8 mouse cellular contexts compared by ENCODE assay signal in genomic region chr1:91398260-91399062, GRCm38 (mm10). TPM values are rescaled to one million over a fixed set of nuclear protein-coding genes. Genes with fewer than 3 reads are reported as not detected.
DNase-seq lines count a peak whose midpoint lies in the region; ATAC-seq and TF ChIP-seq lines count a peak whose summit lies in the region.

TSS of gene Ilkap (minus strand) at chr1:91398815.

- H3K4me2 ChIP-seq in embryonic facial prominence, embryonic 14.5 days (ENCODE audit: low read depth, low read length): peak within 1 kb of the TSS; percentile 83
- H3K4me2 ChIP-seq in kidney, embryonic 14.5 days (replicated peaks; ENCODE audit: low read depth, low read length): peak within 1 kb of the TSS; percentile 87
- H3K4me2 ChIP-seq in myocyte (ENCODE audit: low read depth): peak within 1 kb of the TSS; percentile 86

- no peaks in the 10 kb centered on the region for H3K27me3 ChIP-seq in embryonic facial prominence, embryonic 14.5 days (replicated peaks; ENCODE audit: control insufficient read depth, insufficient read depth, low read length)
- no peaks in the 10 kb centered on the region for H3K27me3 ChIP-seq in kidney, embryonic 14.5 days (ENCODE audit: control insufficient read depth, insufficient read depth, low read length)
- no peaks in the 10 kb centered on the region for H3K27me3 ChIP-seq in liver, adult 2 months (ENCODE audit: control insufficient read depth, insufficient read depth, low read length)
- H3K27me3 ChIP-seq in myocyte (ENCODE audit: control insufficient read depth, insufficient read depth, insufficient read length): no peaks in the 10 kb centered on the region
- no peaks in the 10 kb centered on the region for H3K27me3 ChIP-seq in splenic B cell, adult 2 months (ENCODE audit: control insufficient read depth, insufficient read depth, low read length, poor library complexity, severe bottlenecking)

- no peaks in the 10 kb centered on the region for H3K9me3 ChIP-seq in embryonic facial prominence, embryonic 14.5 days (ENCODE audit: control insufficient read depth, low read length)
- no peaks in the 10 kb centered on the region for H3K9me3 ChIP-seq in kidney, embryonic 14.5 days (ENCODE audit: control insufficient read depth, low read length)

- H3K4me3 ChIP-seq in embryonic facial prominence, embryonic 14.5 days (ENCODE audit: low read depth, low read length): peak within 1 kb of the TSS; percentile 94
- peak within 1 kb of the TSS; percentile 96 for H3K4me3 ChIP-seq in kidney, embryonic 14.5 days (ENCODE audit: low read length)
- H3K4me3 ChIP-seq in liver, adult 2 months (ENCODE audit: insufficient read depth, low read depth, low read length): peak within 1 kb of the TSS; percentile 92
- peak within 1 kb of the TSS; percentile 73 for H3K4me3 ChIP-seq in myocyte

- H3K79me2 ChIP-seq in liver, adult 2 months (ENCODE audit: control insufficient read depth, insufficient read depth, low read length): peaks cover 23% of the 10 kb centered on the region; the same call in 1 of the 2 replicates
- peaks cover 50% of the 10 kb centered on the region for H3K79me2 ChIP-seq in myocyte (ENCODE audit: control insufficient read depth, insufficient read depth)

- DNase-seq in A20 (ENCODE audit: low read depth, low spot score): peak; percentile 90
- DNase-seq in adrenal gland, postnatal 4 days (ENCODE audit: low spot score in 2 of 2): peak; percentile 46 to 64
- DNase-seq in embryonic facial prominence, embryonic 14.5 days (ENCODE audit: low spot score): peak; percentile 92
- DNase-seq in heart, adult 8-10 months (ENCODE audit: low spot score): peak; percentile 81
- DNase-seq in liver, adult 2 months (ENCODE audit: extremely low read depth, low read depth, low spot score): peak; percentile 75
- peak; percentile 91 for DNase-seq in splenic B cell, adult 2 months (ENCODE audit: low read depth, low spot score)

- H3K36me3 ChIP-seq in embryonic facial prominence, embryonic 14.5 days (ENCODE audit: control insufficient read depth, insufficient read depth, low read length): peaks cover 23% of the 10 kb centered on the region
- H3K36me3 ChIP-seq in kidney, embryonic 14.5 days (ENCODE audit: control insufficient read depth, insufficient read depth, low read length): peaks cover 11% of the 10 kb centered on the region; the same call in 1 of the 2 replicates
- peaks cover 5% of the 10 kb centered on the region for H3K36me3 ChIP-seq in liver, adult 2 months (ENCODE audit: control insufficient read depth, insufficient read depth, low read length)
- peaks cover 11% of the 10 kb centered on the region for H3K36me3 ChIP-seq in myocyte (ENCODE audit: control insufficient read depth, insufficient read depth)
- H3K36me3 ChIP-seq in splenic B cell, adult 2 months (ENCODE audit: control insufficient read depth, insufficient read depth, low read length, poor library complexity, severe bottlenecking): no peaks in the 10 kb centered on the region

- H3ac ChIP-seq in myocyte (ENCODE audit: control insufficient read depth, insufficient read length): peak within 1 kb of the TSS; percentile 95

- H3K27ac ChIP-seq in embryonic facial prominence, embryonic 14.5 days (replicated peaks; ENCODE audit: low read depth, low read length): peak within 1 kb of the TSS; percentile 88
- peak within 1 kb of the TSS; percentile 38 for H3K27ac ChIP-seq in kidney, embryonic 14.5 days (ENCODE audit: low read depth, low read length)
- peak within 1 kb of the TSS; percentile 68 for H3K27ac ChIP-seq in liver, adult 2 months (replicated peaks; ENCODE audit: insufficient read depth, low read depth, low read length)

- peak within 1 kb of the TSS; percentile 95 for H3K9ac ChIP-seq in embryonic facial prominence, embryonic 14.5 days (ENCODE audit: low read depth, low read length)
- H3K9ac ChIP-seq in kidney, embryonic 14.5 days (ENCODE audit: low read depth, low read length): peak within 1 kb of the TSS; percentile 93
- H3K9ac ChIP-seq in liver, adult 2 months (ENCODE audit: low read depth, low read length): peak within 1 kb of the TSS; percentile 92

- TF ChIP-seq POLR2A in liver, adult 2 months (IDR thresholded peaks at IDR 0.05; ENCODE audit: extremely low read depth, insufficient read depth, low read length): 0 out of 2 replicates have a peak, but pooled peaks have one; percentile 35
- peak; percentile 63 for TF ChIP-seq POLR2A in myocyte (IDR thresholded peaks at IDR 0.05; ENCODE audit: insufficient read length, low read depth)

- peaks cover 15% of the 10 kb centered on the region for H3K4me1 ChIP-seq in embryonic facial prominence, embryonic 14.5 days (ENCODE audit: control insufficient read depth, insufficient read depth, low read length)
- H3K4me1 ChIP-seq in kidney, embryonic 14.5 days (ENCODE audit: control insufficient read depth, insufficient read depth, low read length): peaks cover 11% of the 10 kb centered on the region
- H3K4me1 ChIP-seq in liver, adult 2 months (ENCODE audit: control insufficient read depth, insufficient read depth, low read length): peaks cover 10% of the 10 kb centered on the region

- WGBS in embryonic facial prominence, embryonic 14.5 days: 0% methylated on average over 46 of the region's 91 CpGs
- WGBS in kidney, embryonic 14.5 days: under 1% methylated on average over 82 of the region's 91 CpGs
- WGBS in liver, adult 2 months: under 1% methylated on average over 91 of the region's 91 CpGs

- peak; percentile 97 for ATAC-seq in embryonic facial prominence, embryonic 14.5 days (ENCODE audit: low read depth)
- peak; percentile 95 for ATAC-seq in kidney, embryonic 14.5 days (ENCODE audit: low FRiP score, low TSS enrichment)

- no peak for TF ChIP-seq CTCF in liver, adult 2 months (IDR thresholded peaks at IDR 0.05; ENCODE audit: low read depth, low read length)

TF ChIP-seq in myocyte, 11 proteins besides CTCF, POLR2A, EP300 and RAD21:
- TF ChIP-seq MYOG (IDR thresholded peaks at IDR 0.05; ENCODE audit: control insufficient read depth in 1 of 3, insufficient read depth in 1 of 3, insufficient read length in 2 of 3, low read depth in 2 of 3) (peak in 2 of 3 experiments; percentile 6 to 77), E2F4 (IDR thresholded peaks at IDR 0.05; ENCODE audit: insufficient read depth) (no peak), USF1 (IDR thresholded peaks at IDR 0.05; ENCODE audit: low read depth) (peak; percentile 23), MYOD1 (IDR thresholded peaks at IDR 0.05; ENCODE audit: control insufficient read depth in 1 of 3, insufficient read length in 2 of 3, low read depth in 2 of 3) (peak in 2 of 3 experiments; percentile 68 to 81), MAX (IDR thresholded peaks at IDR 0.05; ENCODE audit: low read depth) (no peak), TCF3 (IDR thresholded peaks at IDR 0.05; ENCODE audit: insufficient read length, low read depth) (no peak), REST (IDR thresholded peaks at IDR 0.05; ENCODE audit: insufficient read depth, insufficient read length) (no peak), CEBPB (IDR thresholded peaks at IDR 0.05; ENCODE audit: insufficient read depth, poor library complexity, severe bottlenecking) (no peak), SRF (IDR thresholded peaks at IDR 0.05; ENCODE audit: control insufficient read depth, insufficient read length, low read depth) (no peak), POLR2AphosphoS2 (IDR thresholded peaks at IDR 0.05; ENCODE audit: insufficient read length, low read depth) (peak; percentile 57), TCF12 (IDR thresholded peaks at IDR 0.05; ENCODE audit: insufficient read depth, poor library complexity, severe bottlenecking) (no peak)

RNA-seq across cellular contexts. Expression of gene Ilkap, which starts in this region (rescaled TPM):
- total RNA-seq in adrenal gland, postnatal 4 days (2021): 100 to 1,000 TPM; 104 TPM
- 138 and 146 TPM in 2 replicates for polyA plus RNA-seq in embryonic facial prominence, embryonic 14.5 days (2014; fragmentation: Nextera tagmentation; extraction: Ambion mirVana)
- total RNA-seq in heart, adult 8-10 months (2022): 10 to 100 TPM; 41.5 to 53.3 (median 44.4) TPM
- polyA plus RNA-seq in kidney, embryonic 14.5 days (2014; fragmentation: Nextera tagmentation; extraction: Ambion mirVana): 130 and 136 TPM in 2 replicates
- 50.3 and 54.7 TPM in 2 replicates for total RNA-seq in liver, adult 2 months (2014; rRNA removed)
- 25.2 and 32.0 TPM in 2 replicates for polyA plus RNA-seq in liver, adult 2 months (2012; rRNA removed)
- 80.3 TPM for polyA plus RNA-seq in myocyte (2012; fragmentation: generic; extraction: Trizol)

Comparison
In these comparisons a context has a peak if more than half of its experiments do, and no peak if none do; other contexts are left out.
1. Peak in every context shown above with its lines: DNase-seq, ATAC-seq, H3K4me3 ChIP-seq and H3K27ac ChIP-seq.
2. H3K27ac ChIP-seq: peak in every context shown above with its lines; median percentile 88 in embryonic facial prominence, embryonic 14.5 days; 68 in liver, adult 2 months; 38 in kidney, embryonic 14.5 days.